Mouse (Mus musculus) cerebellum, postnatal 14 days (tissue): ENCODE results near the gene Prss33.

ENCODE experiments used
- DNase-seq, 2 experiments: peaks; one replicate each; pipeline ENCODE4 v3.0.0; 2021; ENCODE audit warnings: mixed read lengths in 2 of 2

Prss33 gene

GRCm38 (mm10) chr17:23825591-23825990, 10.3 kb downstream of the Prss33 start:
- no peak for DNase-seq

GRCm38 (mm10) chr17:23823614-23824013, 12.2 kb downstream of the Prss33 start:
- no peak for DNase-seq

DNA sequence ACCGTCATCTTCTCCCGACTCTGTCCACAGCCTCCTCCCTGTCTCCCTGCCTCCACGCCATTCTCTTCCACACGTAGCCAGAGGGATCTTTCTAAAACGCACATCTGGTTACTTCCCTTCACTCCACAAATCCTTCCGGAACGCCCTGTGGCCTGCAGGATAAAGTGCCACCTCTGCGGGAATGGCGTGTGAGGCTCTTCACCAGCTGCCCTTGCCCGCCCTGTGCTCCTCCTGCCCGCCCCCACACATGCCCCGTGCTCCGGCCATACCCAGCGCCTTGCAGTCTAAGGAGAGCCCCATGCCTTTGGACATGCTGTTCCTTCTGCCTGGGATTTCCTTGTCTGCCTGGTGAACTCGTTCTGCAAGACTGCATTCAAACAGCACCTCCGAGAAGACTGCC, 12.8 kb downstream of the Prss33 start:
- no peak for DNase-seq

- peak in 1 of 2 experiments; percentile 35 for DNase-seq
These were observed 13.8 kb downstream of the Prss33 start for GRCm38 (mm10) chr17:23822094-23822493.

DNA sequence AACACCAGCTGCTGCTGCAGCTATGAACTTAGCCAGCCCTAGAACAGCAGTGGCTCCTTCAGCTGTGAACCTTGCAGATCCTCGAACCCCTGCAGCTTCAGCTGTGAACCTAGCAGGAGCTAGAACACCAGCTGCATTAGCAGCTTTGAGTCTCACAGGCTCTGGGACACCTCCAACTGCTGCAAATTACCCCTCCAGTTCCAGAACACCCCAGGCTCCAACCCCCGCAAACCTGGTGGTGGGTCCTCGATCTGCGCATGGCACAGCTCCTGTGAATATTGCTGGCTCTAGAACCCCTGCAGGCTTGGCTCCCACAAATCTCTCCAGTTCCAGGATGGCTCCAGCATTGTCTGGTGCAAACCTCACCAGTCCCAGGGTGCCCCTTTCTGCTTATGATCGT, 15.1 kb downstream of the Prss33 start:
- no peak for DNase-seq

DNA sequence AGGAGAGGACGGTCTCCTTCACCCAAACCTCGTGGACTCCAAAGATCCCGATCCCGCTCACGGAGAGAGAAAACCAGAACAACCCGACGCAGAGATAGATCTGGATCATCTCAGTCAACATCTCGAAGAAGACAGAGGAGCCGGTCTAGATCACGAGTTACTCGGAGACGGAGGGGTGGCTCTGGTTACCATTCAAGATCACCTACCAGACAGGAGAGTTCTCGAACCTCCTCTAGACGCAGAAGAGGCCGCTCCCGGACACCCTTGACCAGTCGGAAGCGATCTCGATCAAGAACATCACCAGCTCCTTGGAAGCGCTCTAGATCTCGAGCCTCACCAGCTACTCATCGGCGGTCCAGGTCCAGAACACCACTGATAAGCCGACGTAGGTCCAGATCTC, 16.6 kb downstream of the Prss33 start:
- no peak for DNase-seq

GRCm38 (mm10) chr17:23818579-23818978, 17.3 kb downstream of the Prss33 start:
- no peak for DNase-seq

GRCm38 (mm10) chr17:23815641-23816040, 20.2 kb downstream of the Prss33 start:
- DNase-seq = no peak

DNA sequence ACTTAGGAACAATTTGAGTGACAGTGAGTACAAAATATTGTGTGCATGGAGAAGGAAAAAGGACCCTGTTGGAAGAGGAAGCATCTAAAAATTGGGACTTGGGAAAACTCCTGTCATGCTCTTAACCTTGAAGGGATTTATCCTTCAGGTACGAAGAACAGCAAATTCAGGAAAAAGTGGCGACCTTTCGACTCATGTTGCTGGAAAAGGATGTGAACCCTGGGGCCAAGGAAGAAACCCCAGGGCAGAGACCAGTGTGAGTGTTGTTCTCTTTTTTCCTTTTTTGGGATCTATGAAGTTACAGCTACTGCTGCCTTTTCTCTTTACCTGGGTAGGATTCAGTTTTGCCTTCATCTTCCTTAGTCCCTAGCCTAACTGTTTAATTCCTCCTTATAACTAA, 27.9 kb downstream of the Prss33 start:
- DNase-seq = no peak

DNA sequence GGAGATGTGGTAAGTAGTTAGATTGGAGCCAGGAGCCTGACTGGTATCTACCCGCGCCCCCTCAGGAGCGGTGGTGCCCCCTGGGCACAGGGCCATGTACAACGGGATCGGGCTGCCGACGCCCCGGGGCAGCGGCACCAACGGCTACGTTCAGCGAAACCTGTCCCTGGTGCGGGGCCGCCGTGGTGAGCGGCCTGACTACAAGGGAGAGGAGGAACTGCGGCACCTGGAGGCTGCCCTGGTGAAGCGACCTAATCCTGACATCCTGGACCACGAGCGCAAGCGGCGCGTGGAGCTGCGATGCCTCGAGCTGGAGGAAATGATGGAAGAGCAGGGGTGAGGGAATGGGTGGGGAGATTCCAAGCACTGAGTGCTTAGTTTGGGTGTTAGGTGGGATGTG, 29.0 kb downstream of the Prss33 start:
- peak; percentile 62 to 66 for DNase-seq

- no peak for DNase-seq
These were observed 31.3 kb downstream of the Prss33 start for GRCm38 (mm10) chr17:23804426-23805085.

GRCm38 (mm10) chr17:23803366-23804041, 32.4 kb downstream of the Prss33 start:
- peak; percentile 90 to 95 for DNase-seq

DNA sequence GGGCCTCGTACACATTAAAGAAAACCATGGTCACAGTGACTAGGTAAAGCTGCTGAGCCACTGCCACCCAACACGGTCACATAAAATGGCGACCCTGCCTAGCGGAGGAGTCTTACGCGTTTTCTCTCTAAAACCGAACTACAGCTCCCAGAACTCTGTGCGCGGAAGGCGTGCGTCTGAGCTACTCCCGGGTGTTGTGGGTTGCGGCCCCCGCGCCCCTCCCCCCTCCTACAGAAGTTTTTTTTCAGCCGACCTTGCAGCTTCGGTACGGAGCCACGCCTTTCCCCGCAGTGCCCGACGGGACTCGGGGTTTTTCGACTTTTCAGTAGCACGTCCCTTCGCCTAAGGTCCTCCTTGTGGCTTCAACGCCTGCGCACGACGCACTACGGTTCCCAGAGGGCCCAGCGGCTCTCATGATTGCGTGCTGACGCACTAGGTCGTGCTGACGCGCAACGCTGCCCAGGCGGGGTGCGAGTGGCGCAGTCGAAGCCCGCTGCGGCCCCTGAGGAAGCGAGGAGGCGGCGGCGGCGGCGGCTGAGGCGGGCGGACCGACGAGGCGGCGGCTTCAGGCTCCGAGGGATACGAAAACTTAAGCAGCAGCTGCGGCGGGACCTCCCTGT, 33.0 kb downstream of the Prss33 start:
- peak; percentile 98 to 99 for DNase-seq

- DNase-seq = no peak
These were observed 34.2 kb downstream of the Prss33 start for GRCm38 (mm10) chr17:23801627-23802026.

DNA sequence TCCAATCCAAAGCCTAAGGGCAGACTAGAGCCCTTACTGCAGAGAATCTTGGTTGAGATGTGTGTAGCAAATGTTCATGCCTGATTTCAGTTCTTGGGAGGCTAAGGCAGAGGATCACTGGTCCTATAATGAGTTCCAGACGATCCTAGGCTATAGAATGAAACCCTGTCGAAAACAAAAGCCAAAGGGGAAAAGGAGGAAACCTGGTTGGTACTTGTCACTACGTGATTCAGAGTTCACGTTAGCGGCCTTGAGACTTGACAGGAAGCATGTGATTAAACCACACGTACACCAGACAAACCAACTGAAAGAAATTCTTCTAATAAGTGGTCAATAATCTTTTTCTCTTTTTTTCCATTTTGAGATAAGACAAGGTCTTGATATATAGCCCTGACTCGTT, 38.5 kb downstream of the Prss33 start:
- DNase-seq = no peak

DNA sequence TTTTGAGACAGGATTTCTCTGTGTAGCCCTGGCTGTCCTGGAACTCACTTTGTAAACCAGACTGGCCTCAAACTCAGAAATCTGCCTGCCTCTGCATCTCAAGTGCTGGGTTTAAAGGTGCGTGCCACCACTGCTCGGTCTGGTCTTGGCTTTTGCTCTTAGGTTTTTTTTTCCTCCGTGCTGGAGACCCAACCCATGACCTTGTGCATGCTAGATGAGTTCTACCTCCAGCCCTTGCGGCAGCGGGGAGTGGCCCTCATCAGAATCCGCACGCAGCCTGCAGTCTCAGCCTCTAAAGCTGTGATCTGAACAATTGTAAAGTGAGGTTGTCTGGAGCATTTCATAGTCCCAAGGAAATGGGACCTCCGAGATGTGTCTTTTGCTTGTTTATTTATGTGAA, 40.5 kb downstream of the Prss33 start:
- DNase-seq = no peak

- no peak for DNase-seq
These were observed 44.8 kb downstream of the Prss33 start for GRCm38 (mm10) chr17:23791079-23791357.

DNA sequence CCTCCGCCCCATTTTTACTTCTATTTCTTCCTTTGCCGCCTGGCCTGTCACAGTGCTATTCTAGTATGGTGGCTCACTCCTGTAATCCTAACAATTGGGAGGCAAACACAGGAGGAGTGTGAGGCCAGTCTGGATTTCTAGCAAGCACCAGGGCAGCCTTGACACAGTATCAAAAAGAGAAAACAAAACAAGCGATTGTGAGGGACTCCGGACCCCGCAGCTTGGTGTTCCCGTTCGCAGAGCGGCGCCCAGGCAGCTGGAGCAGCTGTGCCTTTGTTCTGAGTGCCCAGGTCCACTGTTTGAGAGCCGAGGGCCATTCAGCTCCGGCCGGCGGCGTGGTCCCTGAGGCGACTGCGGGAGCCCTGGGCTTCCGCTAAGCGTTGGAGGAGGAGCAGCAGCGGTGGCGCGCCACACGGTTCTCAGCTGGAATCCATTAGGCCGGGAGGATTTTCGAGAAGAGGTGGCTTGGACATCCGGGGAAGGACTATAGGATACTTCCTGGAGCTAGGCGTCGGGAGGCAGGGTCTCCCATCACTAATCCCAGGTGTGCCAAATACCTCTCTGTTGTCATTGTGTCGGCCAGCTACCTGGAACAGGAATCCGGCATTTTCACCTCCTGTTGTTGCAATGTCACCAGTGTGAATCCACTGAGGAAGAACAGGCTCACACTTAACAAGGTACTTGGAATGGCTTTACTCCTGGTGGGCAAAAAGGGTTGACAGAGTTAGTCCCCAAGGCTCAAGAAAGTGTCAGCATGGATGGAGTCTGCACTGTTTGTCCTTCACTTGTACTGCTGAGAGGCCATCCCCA, 45.4 kb downstream of the Prss33 start, which contains the start of gene Srrm2:
Gene Srrm2 (plus strand): TSS at position 264 of the 810 bp plus-strand sequence.
- peak; percentile 65 to 71 for DNase-seq

DNA sequence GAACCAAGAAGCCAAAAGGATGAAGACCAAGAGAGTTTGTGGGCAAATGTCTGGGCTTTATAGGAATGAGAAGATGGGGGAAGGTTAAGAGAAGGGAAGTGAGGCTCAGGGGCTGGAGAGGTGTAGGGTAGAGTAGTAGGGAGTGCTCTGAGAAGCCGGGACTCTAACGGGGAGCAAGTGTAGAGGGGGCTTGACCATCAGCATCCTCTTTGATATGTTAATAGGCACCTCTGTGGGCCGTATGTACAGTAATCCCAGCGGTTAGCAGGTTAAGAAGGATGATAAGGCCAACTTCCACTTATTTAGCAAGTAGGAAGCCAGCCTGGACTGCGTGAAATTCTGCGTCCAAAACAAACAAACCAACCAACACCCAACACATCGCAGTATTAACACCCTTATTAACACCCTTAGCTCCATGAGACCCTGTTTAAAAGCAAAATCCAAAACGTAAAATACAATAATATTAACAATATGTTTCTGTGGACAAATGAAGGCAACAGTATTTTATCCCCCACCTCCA, 46.0 kb downstream of the Prss33 start:
- DNase-seq = no peak

DNA sequence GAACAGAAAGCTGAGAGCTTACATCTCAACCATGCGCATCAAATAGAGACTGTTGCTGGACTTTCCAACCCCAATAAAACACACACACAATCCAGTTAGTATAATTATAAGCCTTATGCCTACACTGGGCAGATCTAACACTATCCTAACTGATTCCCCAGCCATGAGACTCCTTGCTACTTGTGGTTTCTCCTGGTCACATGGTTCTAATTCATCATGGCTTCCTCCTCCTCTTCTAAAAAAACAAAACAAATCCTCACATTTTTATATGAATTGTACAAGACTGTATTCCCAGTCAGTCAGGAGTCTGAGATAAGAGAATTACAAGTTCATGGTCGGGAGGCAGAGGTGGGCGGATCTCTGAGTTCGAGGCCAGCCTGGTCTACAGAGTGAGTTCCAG, 46.9 kb downstream of the Prss33 start:
- no peak for DNase-seq

GRCm38 (mm10) chr17:23786510-23786931, 49.3 kb downstream of the Prss33 start:
- DNase-seq = peak; percentile 65 to 70

DNA sequence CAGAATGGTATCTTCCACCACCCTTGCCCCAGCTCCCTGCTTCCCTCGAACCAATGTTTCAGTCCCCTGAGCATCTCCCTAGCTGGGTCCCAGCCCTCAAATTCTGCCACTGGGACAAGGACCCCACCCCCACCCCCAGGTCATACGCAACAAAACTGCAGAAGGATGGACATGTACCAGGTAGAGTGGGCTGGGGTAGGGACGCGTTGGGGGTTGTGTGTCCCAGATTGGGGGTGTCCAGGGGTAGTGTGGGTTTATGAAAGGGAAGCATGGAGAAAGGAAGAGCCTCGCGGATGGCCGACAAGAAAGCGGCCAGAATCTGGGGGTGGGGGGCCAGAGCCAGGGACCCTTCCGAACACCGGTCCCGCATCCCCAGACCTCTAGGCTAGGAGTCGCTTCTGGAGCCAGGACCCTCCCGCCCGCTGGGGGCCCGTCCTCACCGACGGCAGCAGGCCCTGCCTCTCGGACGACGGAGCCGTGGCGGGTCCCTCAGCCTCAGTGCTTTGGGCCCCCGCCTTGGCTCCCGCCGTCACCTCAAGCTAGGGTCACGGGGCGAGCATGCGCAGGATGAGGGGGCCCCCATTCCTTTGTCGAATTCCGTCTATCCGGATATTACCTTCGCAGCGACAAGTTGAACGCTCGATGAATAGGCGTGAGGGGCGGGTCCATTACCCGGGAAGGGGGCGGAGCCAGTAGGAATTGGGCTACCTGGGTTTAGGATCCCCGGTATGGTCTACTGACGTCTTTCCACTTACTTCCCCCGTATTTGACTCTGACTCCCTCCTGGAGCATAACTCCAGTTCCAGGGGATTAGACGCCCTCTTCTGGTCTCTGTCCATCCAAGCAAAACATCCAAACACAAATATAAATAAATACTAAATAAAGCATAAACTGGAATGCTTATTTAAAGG, 50.0 kb downstream of the Prss33 start, which contains the start of gene Flywch2:
Gene Flywch2 (minus strand): TSS at position 521 of the 911 bp plus-strand sequence.
- peak; percentile 96 to 97 for DNase-seq
